Mouse (Mus musculus): ENCODE data around the gene Rnf227.

Gene Rnf227

DNA sequence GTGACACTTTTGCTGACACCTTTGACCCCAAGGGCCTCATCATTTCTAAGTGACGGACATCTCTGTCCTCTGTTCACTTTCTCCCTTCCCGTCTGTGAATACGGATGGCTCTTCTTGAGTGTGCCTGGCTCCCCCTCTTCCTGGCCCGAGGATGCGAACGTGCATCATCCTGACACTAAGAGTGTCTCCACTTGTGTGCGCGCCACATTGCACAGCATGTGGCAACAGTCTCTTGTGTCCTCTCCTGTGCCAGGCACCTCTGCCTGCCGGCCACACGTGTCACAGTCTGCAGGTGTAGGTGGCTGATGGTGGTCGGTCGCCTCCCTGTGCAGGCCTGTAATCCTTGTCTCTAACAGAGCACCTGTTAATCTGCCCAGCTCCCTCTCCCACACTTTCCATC is 31.3 kb downstream of the Rnf227 start:
- no peak for DNase-seq (ENCODE audit: low spot score)

DNA sequence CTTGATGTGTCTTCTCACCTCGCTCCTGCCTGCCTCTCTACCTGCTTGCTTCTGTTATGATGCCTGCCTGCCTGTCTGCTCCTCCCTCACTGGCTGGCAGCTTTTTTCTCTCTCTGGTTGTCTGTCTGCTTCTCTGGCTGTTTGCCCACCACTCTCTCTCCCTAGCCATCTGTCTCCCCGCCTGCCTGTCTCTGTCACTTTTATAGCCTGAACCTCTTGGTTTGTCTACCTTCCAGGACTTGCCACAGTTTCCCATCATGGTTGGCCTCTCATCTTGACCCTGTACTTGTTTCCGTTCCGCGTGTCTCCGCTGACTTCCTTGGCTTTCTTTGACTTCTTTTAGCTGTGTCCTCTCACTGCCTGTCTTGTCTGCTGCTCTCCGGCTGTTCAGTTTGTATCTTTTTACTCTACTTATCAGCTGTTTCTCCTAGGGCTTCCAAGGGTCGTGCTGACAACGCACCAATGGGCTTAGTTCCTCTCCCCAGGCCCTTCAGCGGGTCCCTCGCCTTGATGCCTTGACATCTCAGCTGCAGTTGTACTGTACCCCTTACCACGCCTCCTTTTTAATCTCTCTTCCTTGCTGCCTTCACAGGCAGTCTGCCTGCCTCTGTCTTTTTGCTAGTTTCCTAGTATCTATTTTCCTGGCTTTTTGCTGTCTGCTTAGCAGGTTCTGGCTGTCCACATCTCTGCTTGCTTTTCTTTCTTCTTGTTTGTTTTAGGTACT is 32.0 kb downstream of the Rnf227 start:
- no peak for DNase-seq (ENCODE audit: low spot score)

DNA sequence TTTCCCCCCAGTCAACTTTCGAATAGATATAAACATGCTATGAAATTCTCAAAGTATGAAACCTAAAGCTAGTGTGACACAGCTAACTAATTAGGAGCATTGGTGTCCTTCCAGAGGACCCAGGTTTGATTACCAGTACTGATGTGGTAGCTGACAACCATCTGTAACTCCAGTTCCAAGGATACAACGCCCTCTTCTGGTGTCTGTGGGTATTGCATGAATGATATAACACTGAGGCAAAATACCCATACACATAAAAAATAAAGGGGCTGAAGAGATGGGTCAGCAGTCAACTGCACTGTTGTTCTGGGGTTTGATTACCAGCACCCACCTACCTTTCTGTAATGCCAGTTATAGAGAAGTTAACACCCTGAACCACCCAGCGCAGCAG is 32.5 kb downstream of the Rnf227 start:
- no peak for DNase-seq (ENCODE audit: low spot score)

DNA sequence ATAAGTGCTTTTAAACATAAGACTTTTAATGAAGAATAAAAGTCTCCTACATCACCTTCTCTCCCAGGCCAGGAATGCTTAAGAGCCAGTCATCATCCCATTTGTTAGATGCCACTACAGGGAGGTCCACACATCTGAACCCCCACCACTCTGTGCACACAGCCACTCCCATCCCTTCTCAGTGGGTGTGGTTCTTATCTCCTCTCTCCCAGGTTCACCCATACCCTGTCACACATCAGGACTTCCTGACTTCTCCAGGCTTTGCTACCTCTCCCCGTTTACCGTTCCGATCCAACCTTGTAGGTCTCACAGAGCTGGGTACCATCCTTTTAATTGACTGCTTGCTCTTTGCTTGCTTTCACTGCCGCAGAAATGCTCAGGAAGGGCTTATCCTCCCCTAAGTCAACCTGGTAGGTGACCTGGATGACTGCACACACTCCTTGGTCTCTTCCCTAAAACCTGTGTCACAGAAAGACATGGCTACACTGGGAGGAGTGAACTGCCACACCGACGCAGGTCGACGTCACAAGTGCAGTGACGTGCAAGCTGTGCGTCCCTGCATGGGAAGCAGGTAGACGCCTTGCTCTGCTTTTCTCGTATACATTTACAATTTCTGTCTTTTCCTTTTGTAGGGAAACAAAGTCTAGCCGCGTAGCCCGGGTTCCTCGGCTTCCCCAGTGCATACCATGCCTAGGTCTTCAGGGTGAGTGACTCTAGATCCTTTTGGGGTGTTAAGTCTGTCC is 33.1 kb downstream of the Rnf227 start:
- no peak for DNase-seq (ENCODE audit: low spot score)

DNA sequence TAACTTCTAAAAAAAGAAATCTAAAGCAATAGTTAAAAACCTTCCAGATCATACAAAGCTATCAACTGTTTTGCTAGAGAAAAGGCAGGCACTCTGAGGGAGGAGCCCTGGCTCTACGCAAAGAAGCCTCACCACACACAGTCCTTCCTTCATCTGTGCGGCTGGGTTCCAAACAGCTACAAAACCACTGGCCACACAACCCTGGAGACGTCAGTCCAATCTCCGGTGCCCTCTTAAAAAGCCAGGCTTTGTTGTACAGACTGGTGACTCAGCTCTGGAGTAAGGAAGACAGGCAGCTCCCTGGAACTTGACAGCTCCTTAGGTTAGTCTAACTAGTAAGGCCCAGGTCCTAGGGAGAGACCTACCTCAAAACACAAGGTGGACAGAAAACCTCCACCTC is 35.4 kb downstream of the Rnf227 start:
- no peak for DNase-seq (ENCODE audit: low spot score)

DNA sequence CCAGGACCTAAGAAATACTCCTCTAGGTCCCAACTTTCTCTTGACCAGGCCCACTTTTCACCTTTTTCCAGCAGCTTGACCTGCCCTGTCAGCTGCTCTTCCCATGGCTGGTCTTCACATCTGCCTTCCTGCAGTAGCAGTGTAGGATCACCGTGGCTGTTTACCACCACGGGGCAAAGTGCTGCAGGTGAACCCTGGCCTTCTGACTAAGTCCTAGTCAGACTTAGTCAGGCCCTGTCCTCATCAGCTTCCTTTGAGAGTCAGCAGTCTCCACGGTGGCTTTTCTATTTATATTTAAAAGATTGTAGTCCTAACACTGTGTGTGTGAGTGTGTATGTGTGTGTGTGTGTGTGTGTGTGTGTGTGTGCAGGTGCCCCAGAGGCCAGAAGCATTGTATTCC is 37.5 kb downstream of the Rnf227 start:
- no peak for DNase-seq (ENCODE audit: low spot score)

DNA sequence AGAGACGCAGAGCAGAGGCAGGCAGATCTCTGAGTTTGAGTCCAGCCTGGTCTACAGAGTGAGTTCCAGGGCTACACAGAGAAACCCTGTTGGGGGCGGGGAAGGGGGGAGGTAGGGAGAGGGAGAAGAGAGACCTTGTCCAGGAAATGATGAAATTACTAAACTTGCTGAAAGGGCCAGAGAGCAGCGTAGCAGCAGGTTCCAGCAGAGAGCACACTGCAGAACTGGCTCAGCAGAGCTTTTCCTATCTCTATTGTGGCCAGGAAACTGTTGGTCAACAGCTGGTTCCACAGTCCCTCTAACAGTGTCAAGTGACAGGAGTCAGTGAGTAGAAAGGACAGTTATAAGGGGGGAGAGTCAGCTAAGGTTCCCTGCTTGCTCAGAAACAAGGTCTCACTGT is 39.3 kb downstream of the Rnf227 start:
- DNase-seq (ENCODE audit: low spot score): no peak

DNA sequence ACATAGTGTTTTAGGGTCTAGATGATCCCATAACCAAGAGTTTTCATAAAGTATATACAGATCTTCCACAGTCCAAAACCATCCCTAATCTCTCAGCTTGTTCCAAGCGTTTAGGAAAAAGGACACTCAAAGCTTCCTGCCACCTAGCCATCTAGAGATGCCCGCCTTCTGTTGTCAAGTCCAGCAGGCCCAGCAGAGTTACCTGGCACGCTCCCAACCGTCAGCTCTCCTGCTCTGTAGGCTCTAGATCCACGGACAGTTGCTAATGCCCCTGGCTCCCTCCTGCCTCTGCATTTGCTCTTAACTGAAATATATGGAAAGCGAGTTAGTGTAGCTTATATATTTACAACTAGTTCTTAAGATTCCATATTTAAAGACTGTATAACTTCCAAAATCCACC is 41.1 kb downstream of the Rnf227 start:
- no peak for DNase-seq (ENCODE audit: low spot score)

DNA sequence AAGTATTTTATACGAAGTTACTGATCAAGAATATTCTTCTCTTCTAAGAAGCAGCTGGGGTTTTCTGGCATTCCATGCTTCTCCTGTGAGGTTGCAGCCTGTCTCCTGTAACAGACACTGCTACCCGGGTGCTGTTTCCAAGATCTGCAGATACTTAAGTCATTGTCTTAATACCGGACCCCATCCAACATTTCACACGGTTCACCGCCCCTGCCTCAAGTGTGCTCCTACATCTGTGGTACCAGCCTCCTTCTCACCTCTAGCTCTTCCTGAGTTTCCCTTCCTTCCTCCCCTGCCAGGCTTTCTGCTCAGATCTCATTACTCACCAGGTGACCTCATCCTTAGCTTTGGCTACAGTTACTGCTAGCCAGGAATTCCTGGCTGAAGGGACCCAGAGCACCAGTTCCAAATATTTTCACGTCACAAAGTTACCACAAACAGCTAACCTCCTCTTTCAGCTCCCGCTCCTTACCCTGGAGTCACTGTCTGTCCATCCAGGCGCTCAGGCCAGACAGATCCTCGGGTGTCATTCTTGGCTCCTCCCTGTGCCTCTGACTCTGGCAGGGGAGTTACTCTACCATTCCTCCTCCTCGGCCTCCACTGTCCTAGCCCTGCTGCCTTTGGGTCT is 42.3 kb downstream of the Rnf227 start:
- DNase-seq (ENCODE audit: low spot score): no peak

DNA sequence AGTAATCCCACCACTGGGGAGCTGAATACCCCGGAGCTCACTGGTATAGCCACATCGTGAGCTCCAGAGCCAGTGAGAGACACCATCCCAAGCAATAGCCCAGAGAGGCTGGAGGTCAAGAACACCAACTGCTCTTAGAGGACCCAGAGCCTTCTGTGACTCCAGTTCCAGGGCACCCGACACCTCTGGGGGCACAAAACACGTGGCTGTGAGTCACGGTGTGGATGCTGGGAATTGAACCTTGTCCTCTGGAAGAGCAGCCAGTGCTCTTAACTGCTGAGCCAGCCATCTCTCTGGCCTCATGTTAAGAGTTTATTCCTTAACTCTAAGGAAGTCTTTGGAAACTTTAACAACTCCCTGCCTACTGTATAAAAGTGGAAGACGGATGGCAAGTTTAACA is 44.7 kb downstream of the Rnf227 start:
- no peak for DNase-seq (ENCODE audit: low spot score)

GRCm38 (mm10) chr11:69386758-69387157 is 46.5 kb downstream of the Rnf227 start:
- no peak for DNase-seq (ENCODE audit: low spot score)

GRCm38 (mm10) chr11:69388680-69389079 is 48.4 kb downstream of the Rnf227 start:
- DNase-seq (ENCODE audit: low spot score): no peak

DNA sequence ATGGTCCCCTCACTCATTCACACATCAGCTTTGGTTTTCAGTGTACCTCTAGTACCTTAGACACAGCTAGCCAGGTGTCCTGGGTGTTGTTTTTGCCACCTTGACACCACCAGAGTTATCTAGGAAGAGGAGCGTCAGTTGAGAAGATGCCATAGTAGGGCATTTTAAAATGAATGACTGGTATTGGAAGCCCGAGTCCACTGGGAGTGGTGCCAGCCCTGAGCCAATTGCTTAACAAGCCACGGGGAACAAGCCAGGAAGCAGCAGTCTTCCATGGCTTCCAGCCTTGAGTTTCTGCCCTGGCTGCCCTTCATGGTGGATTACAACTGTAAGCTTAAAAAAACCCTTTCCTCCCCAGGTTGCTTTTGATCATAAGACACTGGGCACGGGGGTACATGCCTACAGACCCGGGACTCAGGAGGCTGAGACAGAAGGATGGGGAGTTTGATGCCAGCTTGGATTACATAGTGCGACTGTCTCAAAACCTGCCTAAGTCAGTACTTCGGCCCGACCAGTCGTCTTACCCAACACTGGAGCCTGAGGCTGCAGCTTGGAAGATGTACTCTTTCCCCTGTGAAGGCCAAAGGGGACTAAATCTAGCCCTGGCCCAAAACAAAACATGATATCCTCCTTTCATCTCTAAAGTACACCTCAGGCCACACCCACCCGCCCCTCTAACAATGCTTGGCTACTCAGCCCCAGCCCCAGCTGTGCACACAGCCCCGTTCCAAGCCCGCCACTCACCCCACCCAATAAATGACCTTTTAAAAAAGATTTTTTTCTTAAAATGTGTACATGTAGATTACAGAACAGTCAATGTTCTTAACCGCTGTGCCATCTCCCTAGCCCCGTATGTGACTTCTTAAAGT is 49.5 kb downstream of the Rnf227 start:
- no peak for DNase-seq (ENCODE audit: low spot score)

- no peak for DNase-seq (ENCODE audit: low spot score)
These were observed 50.3 kb downstream of the Rnf227 start for GRCm38 (mm10) chr11:69390400-69391034.
